Mouse (Mus musculus) cerebellum, adult 2 months (tissue): Measurements from ENCODE around the gene Zer1. TPM values are rescaled to one million over a fixed set of nuclear protein-coding genes. Genes with fewer than 3 reads are reported as not detected.
"Not testable (repeated sequence)": the region's sequence is repeated elsewhere in the genome, so short reads cannot be mapped to it uniquely, and the experiment has no call there.

Experiments
- DNase-seq, 2 experiments: peaks; one replicate each; pipeline ENCODE4 v3.0.0; 2021
- H3K27ac ChIP-seq: fragments of 200-500 bp; 2 replicates; pipeline ENCODE4 v1.5.1; 2012; ENCODE audit warnings: low read length, control low read depth, inconsistent platforms; ENCODE audit not compliant: insufficient read depth
- H3K27me3 ChIP-seq: fragments of 200-500 bp; 2 replicates; pipeline ENCODE4 v1.6.1; 2012; ENCODE audit warnings: inconsistent platforms, mild to moderate bottlenecking, low read length, moderate library complexity; ENCODE audit not compliant: control insufficient read depth, insufficient read depth
- H3K4me1 ChIP-seq: fragments of 200-500 bp; 2 replicates; pipeline ENCODE4 v1.6.1; 2011; ENCODE audit warnings: low read length; ENCODE audit not compliant: control insufficient read depth, insufficient read depth
- H3K4me3 ChIP-seq: fragments of 200-500 bp; replicated peaks from 2 replicates; pipeline ENCODE3; 2011; ENCODE audit warnings: mild to moderate bottlenecking, low read depth, low read length, control low read depth; ENCODE audit not compliant: insufficient read depth
- CTCF ChIP-seq: fragments of 200-500 bp; IDR thresholded peaks from 2 replicates; pipeline ENCODE4 v1.5.1; 2011; ENCODE audit warnings: low read depth, mild to moderate bottlenecking, control low read depth, low read length, moderate library complexity, borderline replicate concordance; ENCODE audit not compliant: insufficient read depth
- POLR2A ChIP-seq: fragments of 200-500 bp; IDR thresholded peaks from 2 replicates; pipeline ENCODE4 v1.6.1; 2011; ENCODE audit warnings: low read length, control low read depth, borderline replicate concordance; ENCODE audit not compliant: insufficient read depth
- WGBS: fragments of 180-500 bp; shearing (Covaris S2); methylation state at CpG from one replicate; pipeline ENCODE4 v1.1.7; 2018; 5-methylcytosine and 5-hydroxymethylcytosine counted together
- polyA plus RNA-seq: library from polyadenylated mRNA; depleted of rRNA; stranded (reverse); fragments of >200 nt; gene quantifications from 2 replicates; pipeline ENCODE4 v1.2.3, GENCODE M21; 2012

Zer1 gene
- polyA plus RNA-seq, 1 experiment, result 137 TPM

GRCm38 (mm10) chr2:30061215-30062166, 62.9 kb downstream of the Zer1 start:
- Histone ChIP-seq H3K4me1 (no peaks in the 10 kb centered on the region), H3K27me3 (no peaks in the 10 kb centered on the region), H3K27ac (no peak overlapping the region), H3K4me3 (peak overlapping the region; percentile 70)
- DNase-seq, result no peak
- TF ChIP-seq CTCF (no peak), POLR2A (no peak)
- WGBS, result 14% methylated on average over 37 of the region's 37 CpGs

GRCm38 (mm10) chr2:30058418-30058817, 66.0 kb downstream of the Zer1 start:
- no peaks in the 10 kb centered on the region for H3K27me3 ChIP-seq
- TF ChIP-seq POLR2A (no peak), CTCF (no peak)
- H3K4me3 ChIP-seq, result no peak overlapping the region
- whole genome bisulfite sequencing, result 27% methylated on average over 5 of the region's 5 CpGs
- no peak overlapping the region for H3K27ac ChIP-seq
- DNase-seq, result no peak
- H3K4me1 ChIP-seq, result no peaks in the 10 kb centered on the region

GRCm38 (mm10) chr2:30057223-30057904, 67.0 kb downstream of the Zer1 start, which contains the start of gene Set:
Gene Set (plus strand): TSS chr2:30057378.
- WGBS, result 51% methylated on average over 12 of the region's 12 CpGs
- Histone ChIP-seq H3K27me3 (no peaks in the 10 kb centered on the region), H3K4me1 (no peaks in the 10 kb centered on the region), H3K4me3 (no peak within 1 kb of the TSS), H3K27ac (no peak within 1 kb of the TSS)
- TF ChIP-seq POLR2A (no peak), CTCF (no peak)
- no peak for DNase-seq

GRCm38 (mm10) chr2:30056736-30057135, 67.6 kb downstream of the Zer1 start:
- 60% methylated on average over 3 of the region's 3 CpGs for WGBS
- TF ChIP-seq POLR2A (no peak), CTCF (no peak)
- Histone ChIP-seq H3K4me3 (no peak overlapping the region), H3K27ac (no peak overlapping the region), H3K27me3 (no peaks in the 10 kb centered on the region), H3K4me1 (no peaks in the 10 kb centered on the region)
- no peak for DNase-seq

- H3K27ac ChIP-seq, H3K4me1 ChIP-seq, H3K27me3 ChIP-seq, DNase-seq, H3K4me3 ChIP-seq: not testable (repeated sequence)
- WGBS, result 98% methylated on average over 3 of the region's 3 CpGs
Measured at GRCm38 (mm10) chr2:30055310-30055709, 69.1 kb downstream of the Zer1 start.

- H3K27ac ChIP-seq, result no peak overlapping the region
- DNase-seq, result no peak
- no peak for TF ChIP-seq POLR2A
- TF ChIP-seq CTCF, result no peak
- WGBS, result 37% methylated on average over 6 of the region's 6 CpGs
- H3K27me3 ChIP-seq, result no peaks in the 10 kb centered on the region
- no peaks in the 10 kb centered on the region for H3K4me1 ChIP-seq
- no peak overlapping the region for H3K4me3 ChIP-seq
Measured at GRCm38 (mm10) chr2:30051992-30052761, 72.2 kb downstream of the Zer1 start.

GRCm38 (mm10) chr2:30049831-30050230, 74.6 kb downstream of the Zer1 start:
- no peaks in the 10 kb centered on the region for H3K4me1 ChIP-seq
- WGBS, result 88% methylated on average over 3 of the region's 3 CpGs
- no peak overlapping the region for H3K4me3 ChIP-seq
- H3K27ac ChIP-seq, result no peak overlapping the region
- DNase-seq, result no peak
- H3K27me3 ChIP-seq, result no peaks in the 10 kb centered on the region
- TF ChIP-seq CTCF (no peak), POLR2A (no peak)
